Mouse (Mus musculus): Measurements from ENCODE around the gene Cubn. TPM values are rescaled to one million over a fixed set of nuclear protein-coding genes. Genes with fewer than 3 reads are reported as not detected.

The Cubn gene
- total RNA-seq, 2 experiments from 2014 or later = 0.02 TPM; not detected in 1

GRCm38 (mm10) chr2:13409767-13410519, 81.7 kb downstream of the Cubn start:
- peak; percentile 22 for ATAC-seq (ENCODE audit: poor library complexity, severe bottlenecking)

- no peak for ATAC-seq (ENCODE audit: poor library complexity, severe bottlenecking)
Measured at GRCm38 (mm10) chr2:13408333-13408732, 83.3 kb downstream of the Cubn start.

GRCm38 (mm10) chr2:13407698-13408097, 83.9 kb downstream of the Cubn start:
- no peak for ATAC-seq (ENCODE audit: poor library complexity, severe bottlenecking)

- peak; percentile 73 for ATAC-seq (ENCODE audit: poor library complexity, severe bottlenecking)
Measured at GRCm38 (mm10) chr2:13407272-13407671, 84.3 kb downstream of the Cubn start.

GRCm38 (mm10) chr2:13404986-13405678, 86.5 kb downstream of the Cubn start:
- no peak for ATAC-seq (ENCODE audit: poor library complexity, severe bottlenecking)

- no peak for ATAC-seq (ENCODE audit: poor library complexity, severe bottlenecking)
Measured at GRCm38 (mm10) chr2:13400831-13401230, 90.8 kb downstream of the Cubn start.

- no peak for ATAC-seq (ENCODE audit: poor library complexity, severe bottlenecking)
Measured at GRCm38 (mm10) chr2:13399480-13400072, 92.0 kb downstream of the Cubn start.

- ATAC-seq (ENCODE audit: poor library complexity, severe bottlenecking) = no peak
Measured at GRCm38 (mm10) chr2:13398955-13399354, 92.7 kb downstream of the Cubn start.

- no peak for ATAC-seq (ENCODE audit: poor library complexity, severe bottlenecking)
Measured at GRCm38 (mm10) chr2:13398551-13398950, 93.1 kb downstream of the Cubn start.

GRCm38 (mm10) chr2:13396124-13396540, 95.5 kb downstream of the Cubn start:
- no peak for ATAC-seq (ENCODE audit: poor library complexity, severe bottlenecking)

GRCm38 (mm10) chr2:13391018-13391417, 100.6 kb downstream of the Cubn start:
- ATAC-seq (ENCODE audit: poor library complexity, severe bottlenecking) = no peak

GRCm38 (mm10) chr2:13386631-13387030, 105.0 kb downstream of the Cubn start:
- no peak for ATAC-seq (ENCODE audit: poor library complexity, severe bottlenecking)

GRCm38 (mm10) chr2:13385542-13386345, 105.9 kb downstream of the Cubn start:
- no peak for ATAC-seq (ENCODE audit: poor library complexity, severe bottlenecking)

GRCm38 (mm10) chr2:13384775-13385541, 106.7 kb downstream of the Cubn start:
- no peak for ATAC-seq (ENCODE audit: poor library complexity, severe bottlenecking)

GRCm38 (mm10) chr2:13376166-13376565, 115.4 kb downstream of the Cubn start:
- no peak for ATAC-seq (ENCODE audit: poor library complexity, severe bottlenecking)

GRCm38 (mm10) chr2:13373291-13373690, 118.3 kb downstream of the Cubn start:
- no peak for ATAC-seq (ENCODE audit: poor library complexity, severe bottlenecking)

- no peak for ATAC-seq (ENCODE audit: poor library complexity, severe bottlenecking)
Measured at GRCm38 (mm10) chr2:13372825-13373224, 118.8 kb downstream of the Cubn start.

- ATAC-seq (ENCODE audit: poor library complexity, severe bottlenecking) = no peak
Measured at GRCm38 (mm10) chr2:13372256-13372824, 119.3 kb downstream of the Cubn start.

GRCm38 (mm10) chr2:13371797-13372170, 119.8 kb downstream of the Cubn start:
- ATAC-seq (ENCODE audit: poor library complexity, severe bottlenecking) = no peak

Data from megakaryocyte, adult 5-6 weeks (primary cell).